Mouse (Mus musculus) heart, adult 2 months (tissue): ENCODE measurements around the gene Tor1aip2.

Experiments used
- CTCF ChIP-seq: fragments of 200-600 bp; IDR thresholded peaks from 2 replicates; pipeline ENCODE4 v1.8.1; 2022; ENCODE audit warnings: antibody characterized with exemption, mild to moderate bottlenecking, moderate library complexity
- EP300 ChIP-seq: fragments of 200-500 bp; IDR thresholded peaks from 2 replicates; pipeline ENCODE4 v1.6.1; 2011; ENCODE audit warnings: low read depth, low read length, control low read depth; ENCODE audit not compliant: insufficient read depth
- POLR2A ChIP-seq: fragments of 200-500 bp; IDR thresholded peaks from 2 replicates; pipeline ENCODE4 v1.6.1; 2011; ENCODE audit warnings: mild to moderate bottlenecking, low read depth, low read length, control low read depth; ENCODE audit not compliant: insufficient read depth

- peak; percentile 96 for TF ChIP-seq CTCF
- TF ChIP-seq EP300: no peak
- TF ChIP-seq POLR2A: no peak
Measured at GRCm38 (mm10) chr1:156085770-156086169, 50.6 kb downstream of the Tor1aip2 start.
